Mouse (Mus musculus): Measurements from ENCODE around the gene Exoc4.

The Exoc4 gene

DNA sequence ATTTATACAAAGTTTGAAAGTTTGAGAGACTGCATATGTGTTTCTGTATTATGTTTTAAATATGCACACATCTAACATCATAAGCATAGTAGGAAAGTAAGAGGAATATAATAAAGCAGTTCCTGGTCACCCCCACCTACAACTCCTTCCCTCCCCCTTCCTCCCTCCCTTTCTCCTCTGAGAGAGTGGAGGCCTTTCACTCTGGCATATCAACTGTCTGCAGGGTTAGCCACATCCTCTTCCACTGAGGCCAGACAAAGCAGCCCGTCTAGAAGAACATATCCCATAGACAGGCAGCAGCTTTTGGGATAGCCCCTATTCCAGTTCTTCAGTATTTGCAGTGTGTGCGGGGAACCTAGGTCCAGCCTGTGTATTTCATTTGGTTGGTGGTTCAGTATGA lies 382.2 kb downstream of the Exoc4 start:
- no peak for DNase-seq (ENCODE audit: low read depth, low spot score)

DNA sequence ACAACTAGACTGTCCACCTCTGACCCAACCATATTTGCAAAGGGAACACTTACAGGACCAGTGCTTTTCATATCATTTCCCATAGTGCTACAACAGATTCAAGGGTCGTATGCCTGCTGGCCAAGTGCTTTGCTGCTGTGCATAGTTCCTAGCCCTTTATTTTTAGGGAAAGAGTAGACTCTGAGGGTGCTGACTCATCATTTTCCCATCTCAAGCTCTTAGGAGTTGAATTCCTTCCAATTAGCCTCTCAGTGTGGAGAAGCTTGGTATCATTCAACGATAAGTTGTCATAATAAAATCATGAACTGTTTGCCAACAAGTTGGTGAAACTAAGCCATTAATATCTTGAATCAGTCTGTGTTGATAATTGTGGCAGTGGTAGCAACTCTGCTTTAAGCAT lies 388.3 kb downstream of the Exoc4 start:
- DNase-seq (ENCODE audit: low read depth, low spot score): no peak

- DNase-seq (ENCODE audit: low read depth, low spot score): no peak
Observed at GRCm38 (mm10) chr6:33681778-33682640, 433.1 kb downstream of the Exoc4 start.

- peak; percentile 26 for DNase-seq (ENCODE audit: low read depth, low spot score)
Observed at GRCm38 (mm10) chr6:33683533-33683932, 434.6 kb downstream of the Exoc4 start.

- no peak for DNase-seq (ENCODE audit: low read depth, low spot score)
Observed at GRCm38 (mm10) chr6:33685321-33685720, 436.4 kb downstream of the Exoc4 start.

- DNase-seq (ENCODE audit: low read depth, low spot score): no peak
Observed at GRCm38 (mm10) chr6:33690601-33691000, 441.7 kb downstream of the Exoc4 start.

DNA sequence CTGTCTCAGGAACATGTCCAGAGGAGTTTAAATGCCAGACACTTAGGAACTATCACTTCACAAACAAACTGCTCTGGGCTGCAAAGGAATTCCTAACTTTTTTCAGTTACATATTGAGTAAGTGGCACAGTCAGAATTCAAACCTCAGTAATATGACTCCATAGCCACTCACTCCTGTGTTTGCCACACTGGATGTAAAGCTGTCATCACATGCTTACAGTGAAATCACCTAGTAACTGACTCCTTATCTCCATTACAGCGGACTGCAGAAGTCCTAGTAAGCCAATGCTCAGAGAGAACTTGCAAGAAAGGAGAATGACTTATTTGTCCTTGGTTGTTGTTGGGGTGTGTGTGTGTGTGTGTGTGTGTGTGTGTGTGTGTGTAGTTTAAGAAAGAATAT lies 448.1 kb downstream of the Exoc4 start:
- DNase-seq (ENCODE audit: low read depth, low spot score): no peak

DNA sequence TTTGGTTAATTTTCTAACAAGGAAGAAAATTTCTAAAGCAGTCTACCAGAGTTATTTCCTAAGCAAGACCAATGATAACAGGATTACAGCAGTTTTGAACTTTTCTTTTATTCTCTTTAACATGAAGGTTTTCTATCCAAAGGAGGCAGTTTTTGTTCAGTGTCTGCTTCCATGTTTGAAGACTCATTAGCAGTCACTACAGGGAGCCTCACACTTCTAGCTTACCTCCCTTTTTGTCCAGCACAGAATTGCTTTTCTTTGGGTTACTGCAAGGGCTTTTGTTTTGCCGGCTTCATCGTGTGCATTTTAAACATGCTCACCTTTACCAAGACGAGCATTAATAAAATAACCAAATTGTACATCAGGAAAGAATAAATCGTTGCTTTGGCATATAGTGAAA lies 460.0 kb downstream of the Exoc4 start:
- DNase-seq (ENCODE audit: low read depth, low spot score): no peak

GRCm38 (mm10) chr6:33709340-33709739 lies 460.5 kb downstream of the Exoc4 start:
- no peak for DNase-seq (ENCODE audit: low read depth, low spot score)

DNA sequence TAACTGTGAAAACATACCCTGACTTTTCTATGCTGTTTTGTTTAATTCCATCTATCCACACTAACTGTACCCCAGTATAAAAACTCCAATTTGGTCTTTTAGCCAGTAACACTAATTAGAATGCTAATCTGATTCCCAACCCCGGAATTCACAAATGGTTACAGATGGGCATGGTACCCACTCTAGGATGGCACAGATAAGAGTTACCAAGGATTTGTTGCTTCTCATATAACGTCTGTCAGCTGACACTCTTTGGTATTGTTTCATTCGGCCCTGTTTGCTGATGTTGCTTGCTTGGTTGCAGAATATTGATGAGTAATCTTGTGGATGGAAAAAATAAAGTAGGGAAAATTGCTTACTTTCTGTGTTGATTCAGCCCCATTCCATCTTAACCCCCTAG lies 462.9 kb downstream of the Exoc4 start:
- no peak for DNase-seq (ENCODE audit: low read depth, low spot score)

DNA sequence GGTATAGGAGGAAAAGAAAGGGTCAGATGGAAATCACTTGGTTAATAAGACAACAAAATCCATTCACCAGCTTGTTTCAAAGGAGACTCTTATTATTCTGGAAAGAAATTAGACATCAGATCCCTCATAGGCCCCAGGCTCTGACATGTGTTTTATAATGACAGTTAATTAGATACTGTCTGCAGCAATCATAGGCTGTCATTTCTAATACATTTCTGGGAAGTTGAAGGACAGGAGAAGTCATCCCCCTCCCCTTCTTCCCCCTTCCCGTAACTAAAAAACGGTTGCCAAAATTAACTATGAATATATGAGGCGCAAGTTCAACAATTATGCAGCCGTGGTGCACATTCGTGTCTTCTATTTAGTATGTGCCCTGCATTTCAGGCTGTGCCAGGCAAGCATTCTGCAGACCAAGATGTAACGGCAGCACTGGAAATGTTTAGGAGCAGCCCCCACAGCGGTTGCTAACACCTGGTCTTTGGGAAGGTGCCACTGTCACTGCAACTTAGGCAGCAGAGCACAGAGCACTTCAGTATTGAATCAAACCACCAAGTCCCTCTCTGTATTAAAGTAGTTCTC lies 463.7 kb downstream of the Exoc4 start:
- DNase-seq (ENCODE audit: low read depth, low spot score): no peak

DNA sequence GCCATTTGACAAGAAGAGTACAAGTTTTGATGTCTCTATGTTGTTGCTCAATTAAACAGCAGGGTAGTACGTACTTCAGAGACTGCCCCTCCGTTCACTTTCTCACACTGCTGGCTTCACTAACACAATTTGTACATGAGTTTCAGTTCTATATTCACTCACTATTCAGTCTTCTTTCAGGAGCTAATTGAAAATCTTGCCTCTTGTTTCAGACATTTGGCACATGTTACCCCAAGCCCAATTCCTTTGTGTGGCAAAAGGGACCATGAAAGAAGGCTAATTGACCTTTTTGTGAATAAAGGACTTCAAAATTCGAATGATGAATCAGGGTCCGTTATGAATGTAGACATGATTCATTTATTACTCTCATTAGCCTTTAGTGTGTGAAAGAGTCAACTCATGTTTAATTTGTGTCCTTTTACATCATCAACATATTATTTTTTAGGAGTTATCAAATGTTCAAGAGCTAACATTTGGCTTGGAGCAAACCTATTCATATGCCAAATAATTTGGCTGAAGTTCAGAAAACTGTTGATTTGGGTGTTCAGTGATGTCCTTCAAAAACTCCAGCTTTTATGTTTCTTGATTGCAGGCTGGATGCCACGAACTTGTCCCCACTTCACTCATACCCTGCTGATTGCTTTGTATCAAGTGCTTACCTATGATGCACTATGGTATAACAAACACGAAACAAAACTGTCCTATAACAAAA lies 467.5 kb downstream of the Exoc4 start:
- DNase-seq (ENCODE audit: low read depth, low spot score): no peak

DNA sequence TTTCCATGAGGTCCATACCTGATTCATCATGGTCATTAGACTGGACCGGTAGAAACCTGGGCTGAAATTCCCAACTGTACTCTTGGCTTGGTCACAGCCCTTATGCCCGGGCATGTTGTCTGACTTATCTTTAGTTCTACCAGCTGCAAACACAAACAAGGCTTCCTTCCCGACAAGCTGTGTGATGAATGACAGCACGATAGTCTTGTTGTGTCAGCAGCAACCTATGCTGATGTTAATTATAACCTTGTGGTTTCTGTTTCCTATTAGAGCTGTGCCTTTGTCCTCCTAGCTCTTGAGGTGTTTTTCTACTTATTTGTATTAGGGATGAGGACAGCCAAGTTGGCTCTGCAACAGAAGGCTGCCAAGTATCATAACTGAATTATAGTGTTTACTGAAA lies 472.3 kb downstream of the Exoc4 start:
- DNase-seq (ENCODE audit: low read depth, low spot score): no peak

- DNase-seq (ENCODE audit: low read depth, low spot score): no peak
Observed at GRCm38 (mm10) chr6:33722811-33723210, 473.9 kb downstream of the Exoc4 start.

- no peak for DNase-seq (ENCODE audit: low read depth, low spot score)
Observed at GRCm38 (mm10) chr6:33724596-33724995, 475.7 kb downstream of the Exoc4 start.

DNA sequence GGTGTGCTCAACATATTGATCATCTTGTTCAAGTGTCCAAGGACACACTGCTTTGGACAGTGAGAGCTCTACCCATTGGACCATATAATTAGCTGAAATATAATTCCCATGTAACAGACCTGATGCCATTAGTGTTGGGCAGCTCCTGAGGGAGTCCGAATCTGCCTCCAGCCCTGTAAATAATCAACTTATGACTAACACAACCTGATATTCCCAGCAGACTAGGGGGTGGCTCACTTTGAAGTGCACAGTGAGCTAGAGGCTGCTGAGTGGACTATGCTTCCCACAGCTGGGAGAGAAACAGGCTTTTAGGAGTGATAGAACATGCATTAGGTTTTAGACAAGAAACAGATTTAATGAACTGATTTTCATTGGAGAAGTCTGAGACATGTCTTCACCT lies 478.4 kb downstream of the Exoc4 start:
- no peak for DNase-seq (ENCODE audit: low read depth, low spot score)

DNA sequence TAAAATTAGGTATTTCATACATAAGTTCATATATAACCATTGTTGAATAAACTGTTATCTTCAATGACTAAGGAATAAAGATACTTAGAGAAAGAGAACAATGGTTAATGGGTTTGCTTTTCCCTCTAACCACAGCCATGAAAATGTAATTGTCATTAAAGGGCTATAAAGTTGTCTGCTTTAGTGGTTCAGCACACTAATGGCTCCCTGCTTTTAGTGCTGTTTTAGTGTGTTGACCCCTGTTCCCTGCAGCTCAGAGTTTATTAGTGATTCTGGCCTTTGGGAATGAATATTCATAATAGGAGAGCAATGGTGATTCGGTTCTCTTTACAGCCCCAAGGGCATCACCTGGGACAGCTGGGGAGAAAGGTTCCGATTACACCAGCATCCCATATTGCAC lies 483.3 kb downstream of the Exoc4 start:
- no peak for DNase-seq (ENCODE audit: low read depth, low spot score)

- no peak for DNase-seq (ENCODE audit: low read depth, low spot score)
Observed at GRCm38 (mm10) chr6:33733602-33734001, 484.7 kb downstream of the Exoc4 start.

DNA sequence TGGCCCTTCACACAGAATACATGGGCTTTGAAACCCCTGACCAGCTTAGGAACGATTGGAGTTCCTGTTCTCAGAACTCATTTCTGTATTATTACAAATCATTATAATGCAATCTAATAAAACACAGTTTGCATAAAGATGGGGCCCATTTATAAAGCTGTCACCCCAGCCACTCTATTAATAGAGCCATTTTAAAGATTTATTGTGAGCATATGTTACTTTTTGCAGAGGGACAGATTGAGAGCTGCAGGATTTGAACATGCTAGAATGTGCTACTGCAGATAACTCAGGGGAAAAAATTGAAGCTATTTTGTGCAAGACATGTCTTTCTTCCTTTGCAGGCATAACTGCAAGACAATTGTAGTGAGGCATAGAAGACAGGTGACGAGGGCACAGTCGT lies 485.1 kb downstream of the Exoc4 start:
- no peak for DNase-seq (ENCODE audit: low read depth, low spot score)

DNA sequence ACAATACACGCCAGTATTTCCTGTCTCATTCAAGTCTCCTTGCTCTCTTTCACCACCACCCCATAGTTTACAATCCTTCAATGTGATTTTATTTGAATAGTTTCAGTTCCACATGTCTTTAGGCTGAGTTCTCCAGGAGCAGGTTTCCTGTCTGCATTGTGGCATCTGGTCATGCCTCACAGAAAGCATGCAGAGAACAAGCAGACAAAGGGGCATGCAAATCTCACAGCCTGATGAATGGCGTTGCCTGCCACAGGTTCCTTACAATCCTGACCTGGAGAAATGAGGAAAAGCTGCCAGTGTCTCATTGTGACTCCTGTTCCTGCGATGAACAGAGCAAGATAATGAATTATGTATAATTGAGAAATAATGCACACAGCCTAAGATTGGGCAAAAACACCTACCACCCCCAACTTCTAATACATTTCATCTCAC lies 490.0 kb downstream of the Exoc4 start:
- DNase-seq (ENCODE audit: low read depth, low spot score): no peak

GRCm38 (mm10) chr6:33739304-33739703 lies 490.4 kb downstream of the Exoc4 start:
- DNase-seq (ENCODE audit: low read depth, low spot score): no peak

DNA sequence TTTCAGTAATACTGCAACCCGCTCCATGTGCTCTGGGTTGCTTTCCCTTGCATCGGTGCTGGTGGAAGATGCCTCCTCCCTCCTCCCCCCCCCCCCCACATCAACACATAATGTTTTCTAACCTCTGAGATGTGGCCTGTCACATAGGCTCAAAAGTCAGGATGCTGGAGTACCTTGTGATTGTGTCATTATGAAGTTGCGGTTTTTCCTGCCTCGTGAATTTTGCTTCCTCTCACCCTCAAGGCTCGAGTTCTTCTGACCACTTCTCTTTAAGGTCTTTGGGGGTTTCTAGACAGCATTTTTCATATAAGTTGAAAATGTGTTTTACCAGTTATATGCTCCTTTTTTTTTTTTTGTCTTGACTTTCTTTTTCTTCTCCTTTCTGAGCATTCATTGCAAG lies 507.1 kb downstream of the Exoc4 start:
- DNase-seq (ENCODE audit: low read depth, low spot score): no peak

- no peak for DNase-seq (ENCODE audit: low read depth, low spot score)
Observed at GRCm38 (mm10) chr6:33761557-33761956, 512.7 kb downstream of the Exoc4 start.
